Mouse (Mus musculus) kidney, postnatal 4 days (tissue): ENCODE measurements at regions not wholly inside any gene's neighbourhood (a gene's known extent, or its start where the extent isn't known, plus 50 kb on each side); places are given as distances from the start of the nearest gene placed in this dataset.

Experiments
- DNase-seq, 2 experiments: peaks; one replicate each; pipeline ENCODE4 v3.0.0; 2021; ENCODE audit warnings: mixed read lengths in 2 of 2

- DNase-seq, result no peak
These were observed 74.0 kb downstream of the Rhcg start for GRCm38 (mm10) chr7:79543231-79544071.

GRCm38 (mm10) chr7:79542379-79543015 lies 75.0 kb downstream of the Rhcg start:
- DNase-seq, result no peak

- DNase-seq, result no peak
These were observed 74.1 kb upstream of the Polg start for GRCm38 (mm10) chr7:79540246-79540645.

GRCm38 (mm10) chr7:79539426-79539825 lies 73.3 kb upstream of the Polg start:
- DNase-seq, result no peak

GRCm38 (mm10) chr7:79536157-79536641 lies 70.0 kb upstream of the Polg start:
- DNase-seq, result peak in 1 of 2 experiments; percentile 20

GRCm38 (mm10) chr7:79535251-79536111 lies 69.3 kb upstream of the Polg start:
- peak; percentile 29 to 62 for DNase-seq

GRCm38 (mm10) chr7:79534819-79535218 lies 68.7 kb upstream of the Polg start:
- DNase-seq, result no peak

GRCm38 (mm10) chr7:79534381-79534780 lies 68.2 kb upstream of the Polg start:
- DNase-seq, result no peak

GRCm38 (mm10) chr7:79532626-79533140 lies 66.5 kb upstream of the Polg start:
- no peak for DNase-seq

GRCm38 (mm10) chr7:79531551-79532356 lies 65.6 kb upstream of the Polg start:
- no peak for DNase-seq

GRCm38 (mm10) chr7:79531142-79531541 lies 65.0 kb upstream of the Polg start:
- no peak for DNase-seq

- DNase-seq, result no peak
These were observed 63.3 kb upstream of the Polg start for GRCm38 (mm10) chr7:79529480-79529879.

GRCm38 (mm10) chr7:79527984-79528383 lies 61.8 kb upstream of the Polg start:
- DNase-seq, result no peak

GRCm38 (mm10) chr7:79525690-79526630 lies 59.8 kb upstream of the Polg start:
- no peak for DNase-seq

GRCm38 (mm10) chr7:79524921-79525320 lies 58.8 kb upstream of the Polg start:
- no peak for DNase-seq

GRCm38 (mm10) chr7:79523696-79524095 lies 57.5 kb upstream of the Polg start:
- DNase-seq, result no peak

GRCm38 (mm10) chr7:79522046-79522445 lies 55.9 kb upstream of the Polg start:
- no peak for DNase-seq

GRCm38 (mm10) chr7:79521259-79521658 lies 55.1 kb upstream of the Polg start:
- DNase-seq, result no peak

- DNase-seq, result peak; percentile 68 to 76
These were observed 54.1 kb upstream of the Polg start for GRCm38 (mm10) chr7:79520222-79520710.

- no peak for DNase-seq
These were observed 52.8 kb upstream of the Polg start for GRCm38 (mm10) chr7:79518928-79519327.
